Mouse (Mus musculus) heart, embryonic 15.5 days (tissue): Measurements from ENCODE around the gene Sh3gl3. TPM values are rescaled to one million over a fixed set of nuclear protein-coding genes. Genes with fewer than 3 reads are reported as not detected.

Experiments used
- ATAC-seq: fragments of 200-750 bp; cut with Nextera tagmentation; replicated peaks from 2 replicates; pipeline ENCODE4 v1.8.0; 2017; ENCODE audit warnings: low read depth, moderate TSS enrichment; ENCODE audit not compliant: insufficient number of reproducible peaks, insufficient read depth, low FRiP score
- H3K27ac ChIP-seq: fragments of 300-500 bp; sonication (generic); 2 replicates; pipeline ENCODE4 v1.5.1; 2015; ENCODE audit warnings: mild to moderate bottlenecking, inconsistent platforms
- H3K27me3 ChIP-seq: fragments of 300-500 bp; sonication (generic); 2 replicates; pipeline ENCODE4 v1.6.1; 2015; ENCODE audit warnings: inconsistent platforms
- H3K36me3 ChIP-seq: fragments of 300-500 bp; sonication (generic); 2 replicates; pipeline ENCODE4 v1.6.1; 2015; ENCODE audit warnings: mild to moderate bottlenecking, inconsistent platforms
- H3K4me1 ChIP-seq: fragments of 300-500 bp; sonication (generic); replicated peaks from 2 replicates; pipeline ENCODE4 v1.6.1; 2015; ENCODE audit warnings: inconsistent platforms
- H3K4me2 ChIP-seq: fragments of 300-500 bp; sonication (generic); 2 replicates; pipeline ENCODE4 v1.6.1; 2015; ENCODE audit warnings: inconsistent platforms, mild to moderate bottlenecking, moderate library complexity
- H3K4me3 ChIP-seq: fragments of 300-500 bp; sonication (generic); 2 replicates; pipeline ENCODE4 v1.5.1; 2015; ENCODE audit warnings: mild to moderate bottlenecking, inconsistent platforms
- H3K9ac ChIP-seq: fragments of 300-500 bp; sonication (generic); 2 replicates; pipeline ENCODE4 v1.6.1; 2015; ENCODE audit warnings: mild to moderate bottlenecking, inconsistent platforms
- H3K9me3 ChIP-seq: fragments of 300-500 bp; sonication (generic); replicated peaks from 2 replicates; pipeline ENCODE4 v1.6.1; 2016; ENCODE audit warnings: inconsistent platforms
- WGBS: fragments of 180-500 bp; shearing (Covaris S2); methylation state at CpG from one replicate; pipeline ENCODE4 v1.1.7; 2015; ENCODE audit warnings: mixed read lengths; 5-methylcytosine and 5-hydroxymethylcytosine counted together
- polyA plus RNA-seq: library from polyadenylated mRNA; unstranded; fragments of >200 nt; fragmentation: Nextera tagmentation; extraction: Ambion mirVana; gene quantifications from 2 replicates; pipeline ENCODE4 v1.2.1, GENCODE M21; 2015

Sh3gl3 gene
- polyA plus RNA-seq, 1 experiment from 2014 or later, result 5.8 TPM

DNA sequence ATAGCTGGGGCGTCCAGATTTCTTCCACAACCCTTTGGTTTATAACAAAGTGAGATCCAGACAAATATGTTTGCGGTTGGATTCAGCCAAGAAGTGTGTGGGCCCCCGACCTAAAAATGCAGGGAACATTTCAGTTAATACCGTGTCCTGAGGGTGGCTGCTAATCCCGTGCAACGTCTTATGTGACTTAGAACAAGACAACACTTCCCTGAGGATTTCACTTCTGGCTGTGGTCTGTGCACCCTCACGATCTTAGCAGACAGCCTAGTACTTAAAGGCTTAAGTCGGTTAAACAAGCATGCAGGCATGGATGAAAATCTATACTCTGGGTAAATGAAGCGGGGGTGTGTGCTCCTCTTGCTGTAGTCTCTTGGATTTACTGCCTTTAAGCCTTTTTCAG is 164.5 kb downstream of the Sh3gl3 start:
- no peak overlapping the region for H3K9ac ChIP-seq
- H3K27ac ChIP-seq, result no peak overlapping the region
- H3K4me3 ChIP-seq, result no peak overlapping the region
- no peaks in the 10 kb centered on the region for H3K9me3 ChIP-seq
- H3K36me3 ChIP-seq, result no peaks in the 10 kb centered on the region
- peaks cover 24% of the 10 kb centered on the region for H3K4me1 ChIP-seq
- 83% methylated on average over 9 of the region's 9 CpGs for WGBS
- ATAC-seq, result no peak
- peaks cover 59% of the 10 kb centered on the region for H3K27me3 ChIP-seq
- no peak overlapping the region for H3K4me2 ChIP-seq

DNA sequence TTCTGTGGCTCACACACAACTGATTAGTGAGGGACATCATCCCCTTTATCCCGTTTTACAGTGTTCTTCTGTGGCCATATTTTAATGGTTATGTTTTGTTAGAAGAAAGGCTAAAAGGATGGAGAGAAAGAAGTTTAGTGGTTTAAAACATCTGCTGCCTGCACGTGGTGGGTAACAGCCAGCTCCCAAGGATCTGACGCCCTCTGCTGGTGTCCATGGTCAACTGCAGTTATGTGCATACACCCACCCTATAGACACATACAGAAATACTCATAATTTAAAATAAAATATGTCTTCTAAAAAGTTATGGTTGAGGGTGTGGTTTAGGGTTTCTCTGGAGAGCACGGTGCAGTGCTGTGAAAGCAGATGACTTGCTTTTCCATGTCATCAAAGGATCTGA is 164.9 kb downstream of the Sh3gl3 start:
- no peak for ATAC-seq
- H3K9ac ChIP-seq, result no peak overlapping the region
- H3K27ac ChIP-seq, result no peak overlapping the region
- no peak overlapping the region for H3K4me3 ChIP-seq
- no peaks in the 10 kb centered on the region for H3K36me3 ChIP-seq
- WGBS, result 80% methylated on average over 4 of the region's 4 CpGs
- no peak overlapping the region for H3K4me2 ChIP-seq
- peaks cover 24% of the 10 kb centered on the region for H3K4me1 ChIP-seq
- H3K9me3 ChIP-seq, result no peaks in the 10 kb centered on the region
- peaks cover 55% of the 10 kb centered on the region for H3K27me3 ChIP-seq

DNA sequence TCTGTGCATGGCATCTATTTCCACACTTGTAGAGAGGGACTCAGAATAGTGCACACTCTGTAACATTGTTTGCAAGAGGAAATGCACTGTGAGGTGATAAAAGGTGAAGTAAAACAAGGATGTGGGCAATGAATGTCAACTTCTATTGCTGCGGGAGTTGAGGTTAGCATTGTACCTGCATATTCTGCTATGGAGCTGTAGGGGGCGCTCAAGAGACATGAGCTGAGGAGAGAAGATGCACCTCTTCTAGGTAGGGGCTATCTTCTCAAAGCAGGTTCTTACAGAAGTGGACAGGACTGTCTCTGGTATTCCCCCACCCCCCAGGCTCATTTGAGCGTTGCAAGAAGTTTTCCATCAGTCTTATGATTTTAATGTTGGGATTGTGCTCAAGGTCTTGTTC is 165.6 kb downstream of the Sh3gl3 start:
- peaks cover 24% of the 10 kb centered on the region for H3K4me1 ChIP-seq
- H3K9me3 ChIP-seq, result no peaks in the 10 kb centered on the region
- 48% methylated on average over 3 of the region's 3 CpGs for WGBS
- no peak for ATAC-seq
- H3K4me2 ChIP-seq, result no peak overlapping the region
- no peak overlapping the region for H3K9ac ChIP-seq
- no peak overlapping the region for H3K4me3 ChIP-seq
- no peak overlapping the region for H3K27ac ChIP-seq
- H3K36me3 ChIP-seq, result no peaks in the 10 kb centered on the region
- H3K27me3 ChIP-seq, result peaks cover 50% of the 10 kb centered on the region

DNA sequence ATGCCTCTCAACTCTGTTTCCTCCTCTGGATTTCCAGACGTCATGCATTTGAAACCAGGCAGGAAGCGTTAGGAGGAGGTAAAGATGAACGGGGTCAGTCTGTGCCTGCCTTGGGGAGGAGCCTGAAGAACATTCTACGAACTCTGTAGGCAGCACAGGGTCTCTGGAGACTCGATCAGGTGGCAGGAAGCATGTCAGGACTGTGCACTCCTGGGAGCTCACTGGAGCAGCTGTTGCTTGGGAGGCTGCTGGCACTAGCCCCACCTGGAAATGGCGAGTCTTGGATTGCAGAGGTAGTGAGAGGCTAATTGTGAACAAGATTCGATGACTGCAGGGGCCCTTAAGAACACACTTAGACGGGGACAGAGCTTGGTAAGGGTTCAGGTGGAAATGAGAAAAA is 167.8 kb downstream of the Sh3gl3 start:
- Histone ChIP-seq H3K4me2 (no peak overlapping the region), H3K27me3 (peaks cover 27% of the 10 kb centered on the region), H3K9me3 (no peaks in the 10 kb centered on the region), H3K27ac (no peak overlapping the region), H3K9ac (no peak overlapping the region), H3K36me3 (no peaks in the 10 kb centered on the region), H3K4me3 (no peak overlapping the region), H3K4me1 (peaks cover 7% of the 10 kb centered on the region)
- ATAC-seq, result no peak
- WGBS, result 31% methylated on average over 8 of the region's 8 CpGs

DNA sequence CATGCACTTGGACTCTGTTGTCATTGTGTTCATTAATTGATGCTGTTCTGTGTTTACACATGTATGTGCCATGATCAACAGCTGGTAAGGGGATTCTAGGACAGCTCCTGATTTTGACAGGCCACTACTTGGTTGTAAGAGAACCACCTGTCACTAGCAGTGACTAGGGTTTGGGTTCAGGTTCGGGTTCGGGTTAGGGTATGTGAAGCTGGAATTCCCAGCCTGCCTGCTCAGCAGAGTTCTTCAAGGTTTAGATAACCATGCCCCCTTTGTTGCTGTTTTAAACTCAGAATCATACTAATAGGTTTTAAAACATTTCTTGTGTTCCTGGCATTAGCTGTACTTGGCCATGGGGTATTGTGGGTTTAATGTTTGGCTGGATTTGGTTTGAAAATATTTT is 173.1 kb downstream of the Sh3gl3 start:
- Histone ChIP-seq H3K9ac (no peak overlapping the region), H3K4me2 (no peak overlapping the region), H3K27me3 (no peaks in the 10 kb centered on the region), H3K9me3 (no peaks in the 10 kb centered on the region), H3K27ac (no peak overlapping the region), H3K36me3 (no peaks in the 10 kb centered on the region), H3K4me3 (no peak overlapping the region), H3K4me1 (no peaks in the 10 kb centered on the region)
- WGBS, result 51% methylated on average over 2 of the region's 2 CpGs
- ATAC-seq, result no peak

DNA sequence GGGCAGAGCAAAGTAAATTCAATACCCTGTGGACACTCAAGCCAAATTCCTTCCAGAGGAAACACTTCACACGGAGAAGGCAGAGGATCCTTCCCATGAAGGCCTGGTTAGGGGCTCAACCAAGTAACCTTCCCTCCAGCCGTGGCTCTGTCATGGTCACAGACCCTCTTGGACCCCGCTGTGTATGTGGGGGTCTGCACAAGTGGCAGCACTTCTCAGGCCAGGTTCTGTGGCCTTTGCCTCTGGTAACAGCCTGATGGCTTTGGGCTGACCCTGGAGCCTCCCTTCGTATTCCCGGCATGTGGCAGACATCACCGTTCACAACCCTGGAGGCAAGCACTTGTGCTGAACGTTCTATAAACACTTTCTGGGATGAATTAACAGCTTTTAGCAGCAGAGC is 176.2 kb downstream of the Sh3gl3 start:
- Histone ChIP-seq H3K36me3 (no peaks in the 10 kb centered on the region), H3K4me3 (no peak overlapping the region), H3K9me3 (no peaks in the 10 kb centered on the region), H3K9ac (no peak overlapping the region), H3K4me2 (no peak overlapping the region), H3K27ac (no peak overlapping the region), H3K27me3 (no peaks in the 10 kb centered on the region), H3K4me1 (no peaks in the 10 kb centered on the region)
- 73% methylated on average over 7 of the region's 7 CpGs for WGBS
- no peak for ATAC-seq

DNA sequence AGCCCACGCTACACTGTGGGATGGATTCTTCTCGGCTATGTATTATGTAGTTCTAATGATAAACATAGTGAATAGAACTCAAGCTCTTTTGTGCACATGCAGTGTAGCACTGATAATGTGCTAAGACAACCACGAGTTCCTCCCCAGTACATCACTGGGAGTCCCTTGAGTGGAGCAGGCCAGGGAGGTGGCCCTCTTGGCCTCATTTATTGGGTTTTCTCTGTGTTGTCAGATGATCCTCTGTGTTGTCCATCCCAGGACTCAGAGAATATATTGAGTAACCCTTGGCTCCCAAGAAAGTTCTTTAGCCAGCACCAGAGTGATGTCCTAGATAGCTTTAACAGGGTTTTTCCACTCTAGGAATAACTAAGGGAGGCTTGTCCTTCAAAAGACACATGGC is 176.8 kb downstream of the Sh3gl3 start:
- 71% methylated on average over 3 of the region's 3 CpGs for WGBS
- ATAC-seq, result no peak
- Histone ChIP-seq H3K4me1 (no peaks in the 10 kb centered on the region), H3K27ac (no peak overlapping the region), H3K9me3 (no peaks in the 10 kb centered on the region), H3K36me3 (no peaks in the 10 kb centered on the region), H3K9ac (no peak overlapping the region), H3K4me2 (no peak overlapping the region), H3K27me3 (no peaks in the 10 kb centered on the region), H3K4me3 (no peak overlapping the region)

Other genes with a start within 250 kb of the Sh3gl3 start
- gene Hdgfl3, start 239.4 kb upstream of the Sh3gl3 start, polyA plus RNA-seq, result 10.8 and 11.0 TPM in 2 replicates
- gene Bnc1, start 181.5 kb upstream of the Sh3gl3 start, polyA plus RNA-seq, result 3.1 and 4.1 TPM in 2 replicates
- gene Adamtsl3, start 161.9 kb downstream of the Sh3gl3 start, polyA plus RNA-seq, result 1.4 and 1.5 TPM in 2 replicates